Mouse (Mus musculus) ES-Bruce4 (cell line): ENCODE measurements around the gene Ccdc148. TPM values are rescaled to one million over a fixed set of nuclear protein-coding genes. Genes with fewer than 3 reads are reported as not detected.

Experiments
- H3K27ac ChIP-seq: 2 replicates; pipeline ENCODE4 v1.5.1; 2012; ENCODE audit warnings: low read length, inconsistent platforms; ENCODE audit not compliant: insufficient read depth
- H3K27me3 ChIP-seq: 2 replicates; pipeline ENCODE4 v1.6.1; 2012; ENCODE audit warnings: mild to moderate bottlenecking, low read length, inconsistent platforms; ENCODE audit not compliant: control insufficient read depth, poor library complexity, insufficient read depth, severe bottlenecking
- H3K36me3 ChIP-seq: 2 replicates; pipeline ENCODE4 v1.6.1; 2012; ENCODE audit warnings: inconsistent platforms, mild to moderate bottlenecking, low read length, moderate library complexity; ENCODE audit not compliant: control insufficient read depth, poor library complexity, insufficient read depth, severe bottlenecking
- H3K4me1 ChIP-seq: one replicate; pipeline ENCODE4 v1.8.1; 2011; ENCODE audit warnings: low read length; ENCODE audit not compliant: control insufficient read depth, insufficient read depth
- H3K4me3 ChIP-seq: 2 replicates; pipeline ENCODE4 v1.5.1; 2011; ENCODE audit warnings: low read depth, mild to moderate bottlenecking, low read length
- H3K9ac ChIP-seq: 2 replicates; pipeline ENCODE4 v1.6.1; 2012; ENCODE audit warnings: low read depth, mild to moderate bottlenecking, inconsistent platforms; ENCODE audit not compliant: poor library complexity, severe bottlenecking
- H3K9me3 ChIP-seq: replicated peaks from 2 replicates; pipeline ENCODE4 v1.6.1; 2012; ENCODE audit warnings: mild to moderate bottlenecking, low read length, inconsistent platforms; ENCODE audit not compliant: control insufficient read depth, poor library complexity, insufficient read depth, severe bottlenecking
- CTCF ChIP-seq: IDR thresholded peaks from one replicate; pipeline ENCODE4 v1.8.1; 2011; ENCODE audit warnings: low read depth, low read length
- EP300 ChIP-seq: IDR thresholded peaks from 2 replicates; pipeline ENCODE4 v1.6.1; 2011; ENCODE audit warnings: low read depth, low read length; ENCODE audit not compliant: insufficient read depth
- POLR2A ChIP-seq: IDR thresholded peaks from one replicate; pipeline ENCODE4 v1.8.1; 2011; ENCODE audit warnings: low read length; ENCODE audit not compliant: insufficient read depth
- polyA plus RNA-seq: library from polyadenylated mRNA; stranded (reverse); fragments of >200 nt; gene quantifications from 2 replicates; pipeline ENCODE4 v1.2.4, GENCODE M21; 2011; ENCODE audit warnings: low read depth; ENCODE audit not compliant: missing spikeins, insufficient read depth, insufficient read length

The Ccdc148 gene
- polyA plus RNA-seq, 1 experiment: 0.63 TPM

- no peak overlapping the region for H3K27ac ChIP-seq
- no peaks in the 10 kb centered on the region for H3K36me3 ChIP-seq
- no peaks in the 10 kb centered on the region for H3K27me3 ChIP-seq
- TF ChIP-seq EP300: no peak
- no peak for TF ChIP-seq POLR2A
- TF ChIP-seq CTCF: no peak
- no peak overlapping the region for H3K4me3 ChIP-seq
- H3K9me3 ChIP-seq: no peaks in the 10 kb centered on the region
- no peaks in the 10 kb centered on the region for H3K4me1 ChIP-seq
- H3K9ac ChIP-seq: no peak overlapping the region
Measured at GRCm38 (mm10) chr2:59155428-59155827, 5.1 kb downstream of the Ccdc148 start.

- H3K9ac ChIP-seq: no peak overlapping the region
- no peaks in the 10 kb centered on the region; the same call in 1 of the 2 replicates for H3K9me3 ChIP-seq
- no peak overlapping the region for H3K27ac ChIP-seq
- no peaks in the 10 kb centered on the region for H3K4me1 ChIP-seq
- TF ChIP-seq POLR2A (no peak), EP300 (no peak), CTCF (no peak)
- H3K36me3 ChIP-seq: no peaks in the 10 kb centered on the region
- no peak overlapping the region for H3K4me3 ChIP-seq
- H3K27me3 ChIP-seq: no peaks in the 10 kb centered on the region
Measured at GRCm38 (mm10) chr2:59131044-59131443, 29.4 kb downstream of the Ccdc148 start.

GRCm38 (mm10) chr2:59129821-59130220, 30.7 kb downstream of the Ccdc148 start:
- Histone ChIP-seq H3K36me3 (no peaks in the 10 kb centered on the region), H3K9ac (no peak overlapping the region), H3K4me1 (no peaks in the 10 kb centered on the region), H3K9me3 (no peaks in the 10 kb centered on the region; the same call in 1 of the 2 replicates), H3K27me3 (no peaks in the 10 kb centered on the region), H3K27ac (no peak overlapping the region), H3K4me3 (no peak overlapping the region)
- TF ChIP-seq CTCF (no peak), EP300 (no peak), POLR2A (no peak)

- no peak overlapping the region for H3K27ac ChIP-seq
Measured at GRCm38 (mm10) chr2:59129023-59129422, 31.5 kb downstream of the Ccdc148 start.

GRCm38 (mm10) chr2:59055615-59056145, 104.8 kb downstream of the Ccdc148 start:
- no peak overlapping the region for H3K27ac ChIP-seq
- H3K36me3 ChIP-seq: no peaks in the 10 kb centered on the region
- no peaks in the 10 kb centered on the region for H3K27me3 ChIP-seq
- no peak for TF ChIP-seq POLR2A
- TF ChIP-seq EP300: no peak
- TF ChIP-seq CTCF: no peak
- H3K4me1 ChIP-seq: no peaks in the 10 kb centered on the region
- no peaks in the 10 kb centered on the region for H3K9me3 ChIP-seq
- no peak overlapping the region for H3K9ac ChIP-seq
- H3K4me3 ChIP-seq: no peak overlapping the region

More at GRCm38 (mm10) chr2:59129023-59129422, 31.5 kb downstream of the Ccdc148 start:
- Histone ChIP-seq H3K4me1 (no peaks in the 10 kb centered on the region), H3K9me3 (no peaks in the 10 kb centered on the region; the same call in 1 of the 2 replicates), H3K9ac (no peak overlapping the region), H3K27me3 (no peaks in the 10 kb centered on the region), H3K36me3 (no peaks in the 10 kb centered on the region), H3K4me3 (no peak overlapping the region)
- TF ChIP-seq POLR2A (no peak), EP300 (no peak), CTCF (no peak)

GRCm38 (mm10) chr2:59054339-59054738, 106.1 kb downstream of the Ccdc148 start:
- TF ChIP-seq CTCF (no peak), EP300 (no peak), POLR2A (no peak)
- Histone ChIP-seq H3K4me3 (no peak overlapping the region), H3K36me3 (no peaks in the 10 kb centered on the region), H3K9ac (no peak overlapping the region), H3K27me3 (no peaks in the 10 kb centered on the region), H3K4me1 (no peaks in the 10 kb centered on the region), H3K27ac (no peak overlapping the region; the same call in 1 of the 2 replicates), H3K9me3 (no peaks in the 10 kb centered on the region)
